Mouse (Mus musculus): ENCODE data around the gene Xpo5. TPM values are rescaled to one million over a fixed set of nuclear protein-coding genes. Genes with fewer than 3 reads are reported as not detected.

Gene Xpo5
- polyA plus RNA-seq, 1 experiment from 2014 or later = 56.4 TPM

DNA sequence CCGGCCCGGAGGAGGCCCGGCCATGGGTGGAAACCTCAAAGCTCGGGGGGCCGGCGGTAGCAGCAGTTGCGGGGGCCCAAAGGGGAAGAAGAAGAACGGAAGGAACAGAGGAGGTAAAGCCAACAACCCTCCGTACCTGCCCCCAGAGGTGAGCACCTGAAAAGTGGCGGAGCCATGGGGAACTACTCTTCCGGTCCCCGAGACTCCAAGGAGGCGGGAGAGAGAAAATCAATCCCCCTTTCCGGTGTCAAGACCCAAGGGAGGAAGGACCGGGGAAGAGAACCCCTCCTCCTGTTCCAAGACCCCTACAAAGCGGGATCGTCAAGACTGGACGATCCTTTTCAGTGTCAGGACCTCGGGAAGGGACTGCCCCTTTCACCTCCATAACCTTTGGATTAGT is 41.4 kb upstream of the Xpo5 start:
- H3K9ac ChIP-seq (ENCODE audit: low read depth, low read length) = peak overlapping the region; percentile 84
- 0% methylated on average over 19 of the region's 19 CpGs for WGBS
- ATAC-seq (replicated peaks; ENCODE audit: low FRiP score) (no peak), DNase-seq (ENCODE audit: low spot score) (no peak)
- H3K36me3 ChIP-seq (ENCODE audit: control insufficient read depth, insufficient read depth, low read length) = peaks cover 22% of the 10 kb centered on the region; the same call in 1 of the 2 replicates
- peaks cover 34% of the 10 kb centered on the region for H3K4me1 ChIP-seq (replicated peaks; ENCODE audit: control insufficient read depth, insufficient read depth, low read length)
- no peaks in the 10 kb centered on the region for H3K9me3 ChIP-seq (ENCODE audit: control insufficient read depth, low read length)
- H3K27ac ChIP-seq (ENCODE audit: low read depth, low read length) = peak overlapping the region; percentile 83
- peak overlapping the region; percentile 86 for H3K4me3 ChIP-seq (ENCODE audit: low read depth, low read length)
- peak overlapping the region; percentile 88 for H3K4me2 ChIP-seq
- no peaks in the 10 kb centered on the region for H3K27me3 ChIP-seq (replicated peaks; ENCODE audit: control insufficient read depth, insufficient read depth, low read length)

DNA sequence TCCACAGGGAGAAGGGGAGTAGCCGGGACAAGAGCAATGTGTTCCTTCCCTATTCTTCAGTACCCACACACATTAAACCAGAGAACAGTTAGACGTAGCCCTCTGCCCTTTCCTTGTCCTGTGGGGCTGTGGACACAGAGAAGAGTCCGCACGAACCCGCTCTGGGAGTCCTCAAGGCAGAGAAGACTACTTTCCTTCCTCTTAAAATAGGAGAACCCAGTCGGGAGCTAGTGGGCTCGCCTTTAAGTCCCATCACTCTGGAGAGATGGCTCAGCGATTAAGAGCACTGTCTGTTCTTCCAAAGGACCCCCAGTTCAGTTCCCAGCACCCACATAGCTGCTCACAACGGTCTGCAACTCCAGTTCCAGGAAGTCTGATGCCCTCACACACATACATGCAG is 40.9 kb upstream of the Xpo5 start:
- Histone ChIP-seq H3K27ac (ENCODE audit: low read depth, low read length) (peak overlapping the region; percentile 83), H3K4me3 (ENCODE audit: low read depth, low read length) (peak overlapping the region; percentile 86), H3K4me2 (peak overlapping the region; percentile 88), H3K9ac (ENCODE audit: low read depth, low read length) (peak overlapping the region; percentile 84), H3K9me3 (ENCODE audit: control insufficient read depth, low read length) (no peaks in the 10 kb centered on the region), H3K4me1 (replicated peaks; ENCODE audit: control insufficient read depth, insufficient read depth, low read length) (peaks cover 30% of the 10 kb centered on the region), H3K27me3 (replicated peaks; ENCODE audit: control insufficient read depth, insufficient read depth, low read length) (no peaks in the 10 kb centered on the region), H3K36me3 (ENCODE audit: control insufficient read depth, insufficient read depth, low read length) (peaks cover 26% of the 10 kb centered on the region)
- ATAC-seq (replicated peaks; ENCODE audit: low FRiP score) (no peak), DNase-seq (ENCODE audit: low spot score) (no peak)
- WGBS = 42% methylated on average over 9 of the region's 9 CpGs

DNA sequence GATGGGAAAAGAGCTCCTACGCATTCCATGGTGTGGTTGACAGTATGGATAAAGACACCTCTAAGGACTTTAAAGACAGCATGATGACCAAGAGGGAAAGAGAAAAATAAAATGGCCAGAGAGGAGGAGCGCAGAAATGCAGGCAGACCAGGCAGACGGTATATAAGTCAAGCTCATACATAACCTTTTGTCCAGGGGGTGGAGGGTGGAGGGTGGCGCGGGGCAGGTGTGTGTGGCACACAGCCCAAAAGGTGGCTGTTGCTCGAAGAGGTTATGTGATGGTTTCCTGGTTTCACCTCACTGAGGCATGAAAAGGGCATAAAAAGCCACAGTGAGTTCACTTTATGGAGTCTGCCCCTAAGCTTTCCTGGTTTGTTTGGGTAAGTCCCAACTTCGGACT is 40.0 kb upstream of the Xpo5 start:
- ATAC-seq (replicated peaks; ENCODE audit: low FRiP score) = no peak
- 87% methylated on average over 7 of the region's 7 CpGs for WGBS
- no peaks in the 10 kb centered on the region for H3K9me3 ChIP-seq (ENCODE audit: control insufficient read depth, low read length)
- H3K27me3 ChIP-seq (replicated peaks; ENCODE audit: control insufficient read depth, insufficient read depth, low read length) = no peaks in the 10 kb centered on the region
- H3K9ac ChIP-seq (ENCODE audit: low read depth, low read length) = peak overlapping the region; percentile 13; the same call in 1 of the 2 replicates
- H3K27ac ChIP-seq (ENCODE audit: low read depth, low read length) = no peak overlapping the region
- no peak for DNase-seq (ENCODE audit: low spot score)
- H3K4me2 ChIP-seq = peak overlapping the region; percentile 88
- H3K36me3 ChIP-seq (ENCODE audit: control insufficient read depth, insufficient read depth, low read length) = peaks cover 32% of the 10 kb centered on the region
- peaks cover 23% of the 10 kb centered on the region for H3K4me1 ChIP-seq (replicated peaks; ENCODE audit: control insufficient read depth, insufficient read depth, low read length)
- peak overlapping the region; percentile 26 for H3K4me3 ChIP-seq (ENCODE audit: low read depth, low read length)

DNA sequence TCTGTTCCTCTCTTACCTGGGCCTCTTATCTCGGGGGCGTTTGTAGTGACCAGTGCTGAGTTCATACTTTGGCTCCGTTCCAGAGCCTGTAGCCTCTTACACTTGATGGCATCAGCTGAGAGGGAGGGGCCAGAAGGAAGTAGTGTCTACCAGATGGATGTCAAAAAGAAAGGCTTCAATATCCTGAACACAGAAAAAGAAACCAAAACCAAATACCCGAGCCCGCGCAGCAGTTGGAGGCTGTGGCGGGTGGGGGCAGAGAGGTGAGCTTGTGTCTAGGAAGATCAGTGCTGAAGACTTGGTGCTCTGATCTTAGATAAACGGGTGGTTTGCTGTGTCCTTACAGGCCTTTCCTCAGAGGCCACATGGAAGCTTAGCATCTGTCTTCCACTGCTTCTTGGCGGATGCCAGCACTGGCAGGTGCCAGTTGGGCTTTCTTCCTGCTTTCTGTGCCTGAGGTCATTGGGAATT is 39.6 kb upstream of the Xpo5 start:
- Histone ChIP-seq H3K36me3 (ENCODE audit: control insufficient read depth, insufficient read depth, low read length) (peaks cover 35% of the 10 kb centered on the region), H3K9ac (ENCODE audit: low read depth, low read length) (peak overlapping the region; percentile 13; the same call in 1 of the 2 replicates), H3K4me3 (ENCODE audit: low read depth, low read length) (peak overlapping the region; percentile 26), H3K9me3 (ENCODE audit: control insufficient read depth, low read length) (no peaks in the 10 kb centered on the region), H3K27me3 (replicated peaks; ENCODE audit: control insufficient read depth, insufficient read depth, low read length) (no peaks in the 10 kb centered on the region), H3K4me2 (peak overlapping the region; percentile 88), H3K27ac (ENCODE audit: low read depth, low read length) (peak overlapping the region; percentile 67), H3K4me1 (replicated peaks; ENCODE audit: control insufficient read depth, insufficient read depth, low read length) (peaks cover 23% of the 10 kb centered on the region)
- DNase-seq (ENCODE audit: low spot score) = peak; percentile 30
- WGBS = 58% methylated on average over 9 of the region's 9 CpGs
- no peak for ATAC-seq (replicated peaks; ENCODE audit: low FRiP score)

DNA sequence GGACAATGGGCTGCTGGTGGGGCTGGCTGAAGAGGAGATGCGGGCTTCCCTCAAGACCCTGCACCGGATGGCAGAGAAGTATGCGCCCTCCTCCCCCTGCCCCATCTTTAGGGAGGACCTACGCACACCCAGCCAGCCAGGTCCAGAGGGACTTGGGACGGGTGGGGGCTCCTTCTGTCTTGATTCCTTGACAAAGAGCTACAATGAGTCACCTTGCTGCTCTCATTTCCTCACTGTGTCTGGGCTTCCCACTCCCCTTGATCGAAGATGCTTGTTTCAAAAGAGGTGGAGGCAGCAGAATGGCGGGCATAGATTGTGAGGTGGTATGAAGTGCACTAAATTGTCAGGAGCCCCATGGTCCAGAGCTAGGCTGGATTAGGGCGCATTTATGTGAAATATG is 38.3 kb upstream of the Xpo5 start:
- 91% methylated on average over 8 of the region's 8 CpGs for WGBS
- no peak for DNase-seq (ENCODE audit: low spot score)
- Histone ChIP-seq H3K4me3 (ENCODE audit: low read depth, low read length) (no peak overlapping the region), H3K27ac (ENCODE audit: low read depth, low read length) (no peak overlapping the region), H3K9me3 (ENCODE audit: control insufficient read depth, low read length) (no peaks in the 10 kb centered on the region), H3K4me2 (no peak overlapping the region), H3K36me3 (ENCODE audit: control insufficient read depth, insufficient read depth, low read length) (peaks cover 46% of the 10 kb centered on the region), H3K4me1 (replicated peaks; ENCODE audit: control insufficient read depth, insufficient read depth, low read length) (peaks cover 18% of the 10 kb centered on the region), H3K27me3 (replicated peaks; ENCODE audit: control insufficient read depth, insufficient read depth, low read length) (no peaks in the 10 kb centered on the region), H3K9ac (ENCODE audit: low read depth, low read length) (no peak overlapping the region)
- ATAC-seq (replicated peaks; ENCODE audit: low FRiP score) = no peak

GRCm38 (mm10) chr17:46164791-46165190 is 37.8 kb upstream of the Xpo5 start:
- no peak overlapping the region for H3K27ac ChIP-seq (ENCODE audit: low read depth, low read length)
- DNase-seq (ENCODE audit: low spot score) (no peak), ATAC-seq (replicated peaks; ENCODE audit: low FRiP score) (no peak)
- no peaks in the 10 kb centered on the region for H3K27me3 ChIP-seq (replicated peaks; ENCODE audit: control insufficient read depth, insufficient read depth, low read length)
- H3K4me3 ChIP-seq (ENCODE audit: low read depth, low read length) = no peak overlapping the region
- no peak overlapping the region for H3K4me2 ChIP-seq
- peaks cover 46% of the 10 kb centered on the region for H3K36me3 ChIP-seq (ENCODE audit: control insufficient read depth, insufficient read depth, low read length)
- H3K9me3 ChIP-seq (ENCODE audit: control insufficient read depth, low read length) = no peaks in the 10 kb centered on the region
- no peak overlapping the region for H3K9ac ChIP-seq (ENCODE audit: low read depth, low read length)
- peaks cover 18% of the 10 kb centered on the region for H3K4me1 ChIP-seq (replicated peaks; ENCODE audit: control insufficient read depth, insufficient read depth, low read length)
- WGBS = 92% methylated on average over 10 of the region's 10 CpGs

DNA sequence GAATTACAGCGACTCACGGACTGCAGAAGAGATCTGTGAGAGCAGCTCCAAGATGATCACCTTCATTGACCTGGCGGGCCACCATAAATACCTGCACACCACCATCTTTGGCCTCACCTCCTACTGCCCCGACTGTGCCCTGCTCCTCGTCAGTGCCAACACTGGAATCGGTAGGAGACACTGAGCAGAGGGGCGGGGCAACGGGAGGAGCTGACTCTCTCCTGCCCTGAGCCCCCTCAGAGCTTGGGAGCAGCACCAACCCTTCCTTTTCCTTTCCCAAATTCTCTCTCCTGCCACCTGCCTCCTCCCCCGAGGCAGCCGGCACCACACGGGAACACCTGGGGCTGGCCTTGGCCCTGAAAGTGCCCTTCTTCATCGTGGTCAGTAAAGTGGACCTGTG is 37.1 kb upstream of the Xpo5 start:
- Histone ChIP-seq H3K36me3 (ENCODE audit: control insufficient read depth, insufficient read depth, low read length) (peaks cover 46% of the 10 kb centered on the region), H3K9me3 (ENCODE audit: control insufficient read depth, low read length) (no peaks in the 10 kb centered on the region), H3K27me3 (replicated peaks; ENCODE audit: control insufficient read depth, insufficient read depth, low read length) (no peaks in the 10 kb centered on the region), H3K9ac (ENCODE audit: low read depth, low read length) (no peak overlapping the region), H3K4me3 (ENCODE audit: low read depth, low read length) (no peak overlapping the region), H3K4me1 (replicated peaks; ENCODE audit: control insufficient read depth, insufficient read depth, low read length) (peaks cover 18% of the 10 kb centered on the region), H3K4me2 (no peak overlapping the region), H3K27ac (ENCODE audit: low read depth, low read length) (no peak overlapping the region)
- WGBS = 90% methylated on average over 12 of the region's 12 CpGs
- ATAC-seq (replicated peaks; ENCODE audit: low FRiP score) (no peak), DNase-seq (ENCODE audit: low spot score) (no peak)

GRCm38 (mm10) chr17:46166270-46166669 is 36.3 kb upstream of the Xpo5 start:
- Histone ChIP-seq H3K4me1 (replicated peaks; ENCODE audit: control insufficient read depth, insufficient read depth, low read length) (peaks cover 18% of the 10 kb centered on the region), H3K27me3 (replicated peaks; ENCODE audit: control insufficient read depth, insufficient read depth, low read length) (no peaks in the 10 kb centered on the region), H3K4me3 (ENCODE audit: low read depth, low read length) (no peak overlapping the region), H3K27ac (ENCODE audit: low read depth, low read length) (no peak overlapping the region), H3K9ac (ENCODE audit: low read depth, low read length) (no peak overlapping the region), H3K4me2 (no peak overlapping the region), H3K36me3 (ENCODE audit: control insufficient read depth, insufficient read depth, low read length) (peaks cover 49% of the 10 kb centered on the region), H3K9me3 (ENCODE audit: control insufficient read depth, low read length) (no peaks in the 10 kb centered on the region)
- no peak for DNase-seq (ENCODE audit: low spot score)
- ATAC-seq (replicated peaks; ENCODE audit: low FRiP score) = no peak
- WGBS = 94% methylated on average over 5 of the region's 5 CpGs

GRCm38 (mm10) chr17:46167014-46167413 is 35.6 kb upstream of the Xpo5 start:
- Histone ChIP-seq H3K4me2 (no peak overlapping the region), H3K9me3 (ENCODE audit: control insufficient read depth, low read length) (no peaks in the 10 kb centered on the region), H3K9ac (ENCODE audit: low read depth, low read length) (no peak overlapping the region), H3K4me3 (ENCODE audit: low read depth, low read length) (no peak overlapping the region), H3K36me3 (ENCODE audit: control insufficient read depth, insufficient read depth, low read length) (peaks cover 49% of the 10 kb centered on the region), H3K27ac (ENCODE audit: low read depth, low read length) (no peak overlapping the region), H3K4me1 (replicated peaks; ENCODE audit: control insufficient read depth, insufficient read depth, low read length) (peaks cover 11% of the 10 kb centered on the region), H3K27me3 (replicated peaks; ENCODE audit: control insufficient read depth, insufficient read depth, low read length) (no peaks in the 10 kb centered on the region)
- no peak for ATAC-seq (replicated peaks; ENCODE audit: low FRiP score)
- DNase-seq (ENCODE audit: low spot score) = no peak
- 89% methylated on average over 11 of the region's 11 CpGs for WGBS

All from liver, embryonic 11.5 days (tissue).